Mouse (Mus musculus) cerebellum, postnatal 36 days (tissue): ENCODE data around the gene Fus.
"Not testable (repeated sequence)": the region's sequence is repeated elsewhere in the genome, so short reads cannot be mapped to it uniquely, and the experiment has no call there.

Source experiments
- DNase-seq, 2 experiments: peaks; one replicate each; pipeline ENCODE4 v3.0.0; 2021 to 2022; ENCODE audit warnings: mixed read lengths in 2 of 2

The Fus gene

DNA sequence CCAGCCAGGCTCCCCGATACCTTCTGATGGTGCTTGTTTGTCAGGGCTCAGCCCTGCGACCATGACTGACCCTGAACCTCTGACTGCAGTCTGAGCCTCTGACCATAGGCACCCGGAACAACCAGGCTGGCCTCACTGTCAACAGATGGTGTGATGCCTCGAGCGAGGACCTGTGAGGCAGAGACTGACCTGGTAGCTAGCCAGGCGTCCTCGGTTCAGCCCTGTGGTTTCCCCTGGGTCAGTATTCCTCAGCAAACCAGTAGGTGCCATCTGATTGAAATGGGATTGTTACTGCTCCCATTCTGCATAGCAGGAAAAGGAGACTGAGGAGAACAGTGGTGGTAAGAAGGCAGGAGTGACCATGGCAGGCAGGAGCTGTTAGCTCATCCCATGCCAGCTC, 38.9 kb downstream of the Fus start:
- peak; percentile 39 to 44 for DNase-seq

DNA sequence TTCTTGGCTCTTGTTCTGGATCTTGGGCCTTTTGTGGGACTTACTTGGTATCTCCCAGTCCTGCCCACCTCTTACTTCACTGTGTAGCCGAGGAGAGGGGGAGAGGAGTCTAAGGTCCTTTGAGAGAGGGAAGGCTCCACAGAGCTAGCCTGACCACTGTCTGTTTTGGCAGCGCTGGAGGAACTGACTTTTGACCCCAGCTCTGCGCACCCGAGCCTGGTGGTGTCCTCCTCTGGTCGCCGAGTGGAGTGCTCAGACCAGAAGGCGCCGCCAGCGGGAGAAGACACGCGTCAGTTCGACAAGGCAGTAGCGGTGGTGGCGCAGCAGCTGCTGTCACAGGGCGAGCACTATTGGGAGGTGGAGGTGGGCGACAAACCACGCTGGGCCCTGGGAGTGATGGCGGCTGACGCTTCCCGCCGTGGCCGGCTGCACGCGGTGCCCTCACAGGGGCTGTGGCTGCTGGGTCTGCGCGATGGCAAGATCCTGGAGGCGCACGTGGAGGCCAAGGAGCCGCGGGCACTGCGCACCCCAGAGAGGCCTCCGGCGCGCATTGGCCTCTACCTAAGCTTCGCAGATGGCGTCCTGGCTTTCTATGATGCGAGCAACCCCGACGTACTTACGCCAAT, 42.6 kb downstream of the Fus start:
- DNase-seq, result no peak

GRCm38 (mm10) chr7:128012136-128012780, 45.0 kb downstream of the Fus start:
- no peak for DNase-seq

DNA sequence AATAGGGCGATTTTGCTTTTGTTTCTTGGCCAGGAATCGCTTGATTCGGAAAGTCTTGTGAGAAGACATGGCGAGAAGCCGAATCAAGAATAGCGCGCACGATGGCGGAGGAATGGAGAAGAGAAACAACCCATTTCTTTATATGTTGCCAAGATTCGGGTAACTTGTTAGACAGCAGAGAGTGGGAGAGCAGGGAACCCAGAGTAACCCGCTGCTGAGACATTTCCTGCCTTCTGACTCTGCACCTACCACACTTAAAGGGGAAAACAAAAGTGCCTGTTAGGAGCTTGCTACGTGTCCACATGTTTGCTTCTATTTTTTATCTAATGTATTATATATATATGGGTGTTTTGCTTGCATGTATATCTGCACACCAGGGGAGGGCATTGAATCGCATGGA, 45.9 kb downstream of the Fus start:
- no peak for DNase-seq

DNA sequence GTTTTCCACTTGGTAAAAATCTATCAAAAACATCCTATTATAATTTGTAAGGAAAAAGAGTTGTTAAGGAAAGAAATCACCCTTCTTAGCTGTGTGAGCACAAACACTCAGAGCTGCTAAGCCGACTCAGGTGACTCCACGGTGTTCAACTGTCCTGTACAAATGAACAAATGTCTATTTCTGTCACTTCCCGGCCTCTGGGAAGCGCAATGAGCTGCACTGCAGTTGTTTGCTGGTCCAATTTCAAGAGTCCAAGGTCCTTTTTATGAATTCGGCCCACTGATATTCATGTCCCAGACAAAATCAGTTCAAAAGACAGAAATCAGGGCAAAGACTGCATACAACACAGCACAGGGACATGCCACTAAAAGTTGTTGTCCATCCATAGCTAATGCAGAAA, 48.9 kb downstream of the Fus start:
- DNase-seq, result not testable (repeated sequence)

DNA sequence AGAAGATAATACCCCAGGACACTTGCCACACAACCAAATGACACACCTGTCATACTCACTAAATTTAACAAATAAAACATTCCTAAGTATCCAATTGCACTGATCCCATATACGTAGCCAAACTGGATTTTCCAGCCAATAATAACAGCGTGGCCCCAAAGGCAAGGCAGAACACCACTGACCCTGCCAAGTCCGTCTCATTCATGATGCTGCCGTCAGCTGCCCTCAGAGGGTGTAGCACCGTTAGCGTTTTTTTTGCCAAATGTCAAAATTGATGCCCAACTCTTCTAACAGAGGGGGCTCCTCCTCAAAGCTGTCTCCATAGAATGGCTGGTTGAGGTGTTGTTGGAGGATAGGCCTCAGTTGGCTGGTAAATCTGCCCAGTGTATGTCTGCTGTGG, 49.4 kb downstream of the Fus start:
- no peak for DNase-seq

GRCm38 (mm10) chr7:128018275-128018674, 51.0 kb downstream of the Fus start:
- DNase-seq, result no peak

DNA sequence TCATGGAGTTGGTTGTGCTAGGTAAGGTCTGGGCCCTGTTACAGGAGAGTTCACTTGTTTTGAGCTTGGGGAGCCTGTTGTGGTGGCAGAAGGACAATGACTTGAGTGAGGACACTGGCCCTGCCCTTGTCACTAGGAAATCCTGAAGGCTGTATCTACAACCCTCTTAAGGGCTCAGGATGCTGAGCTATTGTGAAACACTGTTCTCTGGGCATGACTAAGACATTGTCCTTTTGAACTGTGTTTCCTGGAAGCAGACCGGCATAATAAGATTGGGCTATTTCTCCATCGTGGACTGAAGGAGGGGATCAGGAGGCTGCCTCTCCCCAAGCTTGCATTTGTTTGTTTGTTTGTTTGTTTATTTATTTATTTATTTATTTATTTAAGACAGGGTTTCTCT, 51.9 kb downstream of the Fus start:
- DNase-seq, result no peak

DNA sequence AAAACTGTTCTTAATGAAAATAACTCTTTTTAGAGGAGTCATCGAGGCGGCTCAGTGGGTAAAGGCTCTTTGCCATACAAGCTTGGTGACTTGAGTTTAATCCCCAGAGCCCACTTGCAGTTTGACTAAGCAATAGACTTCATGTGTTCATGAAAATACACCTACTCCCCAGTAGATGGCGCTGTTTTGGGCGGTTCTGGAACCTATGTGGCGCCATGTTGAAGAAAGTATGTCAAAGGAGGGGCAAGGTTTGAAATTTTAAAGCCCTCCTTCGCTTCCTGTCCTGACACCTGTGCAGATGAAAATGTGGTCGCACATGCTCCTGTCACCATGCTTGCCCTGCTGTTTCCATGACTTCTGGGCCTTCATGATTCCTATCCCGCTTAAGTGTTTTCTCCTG, 55.7 kb downstream of the Fus start:
- no peak for DNase-seq

- no peak for DNase-seq
Measured at GRCm38 (mm10) chr7:128023565-128023964, 56.3 kb downstream of the Fus start.

DNA sequence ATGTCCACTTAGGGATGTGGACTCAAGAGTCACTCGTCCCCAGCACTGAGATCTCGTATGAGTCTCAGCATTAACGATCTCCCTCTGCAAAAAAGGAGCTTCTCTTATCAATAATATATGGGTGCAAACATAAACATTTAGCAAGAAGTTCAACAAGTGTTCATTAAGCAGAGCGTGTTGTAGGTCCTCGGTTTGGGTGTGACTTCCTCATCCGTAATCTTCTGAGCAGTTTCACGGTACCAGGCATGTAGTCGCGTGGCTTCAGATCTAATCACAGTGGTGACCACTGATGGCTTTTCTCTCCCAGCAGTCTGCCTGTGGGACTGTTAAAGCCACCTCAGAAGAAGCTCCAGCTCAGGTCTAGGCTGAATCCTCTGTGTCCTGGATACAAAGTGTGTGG, 57.1 kb downstream of the Fus start:
- DNase-seq, result no peak

GRCm38 (mm10) chr7:128024932-128025331, 57.7 kb downstream of the Fus start:
- no peak for DNase-seq

GRCm38 (mm10) chr7:128025381-128025780, 58.1 kb downstream of the Fus start:
- no peak for DNase-seq

DNA sequence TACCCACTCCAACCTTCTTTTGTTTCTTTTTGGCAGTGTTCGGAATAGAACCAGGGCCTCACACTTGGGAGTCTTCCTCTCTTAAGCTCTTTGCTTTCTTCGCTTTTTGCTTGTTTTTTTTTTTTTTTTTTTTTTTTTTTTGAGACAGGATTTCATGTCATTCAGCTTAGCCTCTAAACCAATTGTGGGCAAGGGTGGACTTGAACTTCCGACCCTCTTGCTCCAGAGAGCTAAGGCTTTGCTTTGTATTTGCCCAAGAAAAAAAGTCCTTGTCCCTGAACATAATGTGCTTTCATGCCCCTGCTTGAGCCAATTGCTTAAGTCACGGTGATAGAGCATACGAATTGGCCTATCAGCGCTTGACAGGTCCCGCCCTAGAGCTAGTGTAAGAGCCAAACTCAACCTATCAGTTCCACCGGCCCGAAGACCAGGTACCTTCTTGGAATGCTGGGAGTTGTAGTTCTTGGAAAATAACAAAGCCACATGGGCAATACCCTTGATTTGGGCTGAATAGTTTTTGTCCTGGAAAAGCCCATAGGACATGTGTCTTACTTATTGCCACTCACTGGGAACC, 64.2 kb downstream of the Fus start:
- no peak for DNase-seq

DNA sequence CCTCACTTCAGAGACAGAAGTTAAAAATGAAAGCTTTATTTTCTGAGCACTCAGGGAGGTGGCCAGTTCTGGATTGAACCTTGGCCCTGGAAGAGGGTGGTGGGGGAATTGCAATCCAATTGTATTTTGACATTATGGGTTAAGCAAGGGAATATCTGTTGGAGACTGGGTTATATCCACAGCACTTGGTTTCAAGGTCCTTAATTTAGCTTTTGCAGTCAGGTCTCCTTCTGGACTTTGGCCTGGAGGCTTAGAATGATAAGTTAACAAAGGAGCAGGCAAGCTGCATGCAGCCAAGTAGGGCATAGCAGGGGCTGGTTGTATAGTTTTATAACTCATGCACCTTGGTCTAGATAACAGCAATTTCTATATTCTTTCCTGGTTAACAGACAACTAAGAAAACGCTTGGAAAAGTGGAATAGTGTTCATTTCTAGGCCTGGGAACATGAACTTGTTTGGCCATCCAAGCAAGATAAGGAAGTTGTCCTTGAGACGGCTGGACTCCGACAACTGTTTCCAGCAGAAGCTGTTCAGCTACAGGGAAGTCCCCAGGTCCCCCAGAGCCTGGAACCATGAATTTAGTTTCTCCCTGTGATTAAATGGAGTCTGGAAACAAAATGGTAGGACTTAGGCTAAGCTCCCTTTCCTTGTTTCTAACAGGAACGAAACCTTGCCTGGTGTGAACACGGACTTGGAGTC, 65.2 kb downstream of the Fus start:
- DNase-seq, result no peak

- DNase-seq, result no peak
Measured at GRCm38 (mm10) chr7:128032989-128033293, 65.7 kb downstream of the Fus start.

DNA sequence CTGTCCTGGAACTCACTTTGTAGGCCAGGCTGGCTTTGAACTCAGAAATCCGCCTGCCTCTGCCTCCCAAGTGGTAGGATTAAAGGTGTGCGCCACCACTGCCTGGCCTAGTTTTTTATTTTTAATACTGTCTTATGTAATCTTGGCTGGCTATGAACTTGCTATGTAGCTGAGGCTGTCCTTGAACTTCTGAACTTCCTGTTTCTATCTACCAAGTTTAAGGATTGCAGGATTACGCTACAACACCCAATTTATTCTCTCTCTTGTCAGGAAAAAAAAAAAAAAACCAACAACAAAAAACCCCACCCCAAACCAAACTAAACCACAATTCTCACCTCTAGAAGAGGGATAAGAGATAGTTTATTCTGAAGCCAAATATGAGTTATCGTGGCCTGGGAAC, 66.4 kb downstream of the Fus start:
- DNase-seq, result no peak
